29 mouse cellular contexts compared by ENCODE assay signal in the genomic region with DNA sequence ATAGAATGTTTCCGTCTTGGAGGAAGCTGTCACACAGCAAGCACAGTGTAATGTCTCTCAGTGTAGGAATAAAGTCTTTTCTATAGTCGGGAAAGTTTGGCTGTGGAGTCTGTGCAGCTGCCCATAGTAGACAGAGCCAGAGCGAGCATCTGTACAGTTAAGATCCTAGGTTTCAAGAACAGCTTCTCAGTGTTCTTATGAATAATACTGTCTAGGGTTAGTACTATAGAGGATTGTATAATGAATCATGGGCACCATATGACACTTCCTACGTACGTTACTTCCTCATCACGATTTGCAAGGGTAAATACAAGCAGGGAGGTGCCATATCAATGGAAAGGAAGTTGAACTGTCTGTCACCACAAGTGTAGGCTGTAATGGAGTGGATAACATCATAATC.
DNase-seq lines count a peak whose midpoint lies in the region; ATAC-seq and TF ChIP-seq lines count a peak whose summit lies in the region.
"Had no signal": no experiment of that assay in that cellular context is flagged by ENCODE, and none has a peak within 500 bp of the region (broad histone marks: within the 10 kb centered on the region; RNA-seq: fewer than 3 reads in every experiment).

No protein-coding gene starts in this region.

- no peak overlapping the region for H3K27ac ChIP-seq in left cerebral cortex, adult 2 months
- H3K27ac ChIP-seq in intestine, postnatal 0 days (ENCODE audit: low read depth, low read length): no peak overlapping the region
- H3K27ac ChIP-seq: forebrain, embryonic 13.5 days; hindbrain, embryonic 12.5 days; hindbrain, postnatal 0 days; intestine, embryonic 15.5 days; limb, embryonic 13.5 days; lung, embryonic 15.5 days; midbrain, embryonic 10.5 days; midbrain, embryonic 15.5 days had no signal

- DNase-seq in frontal cortex, postnatal 14 days (ENCODE audit: low spot score in 2 of 2): no peak
- peak; percentile 16 for DNase-seq in left cerebral cortex, adult 11 months (ENCODE audit: low spot score)
- no peak for DNase-seq in left cerebral cortex, adult 2 months (ENCODE audit: extremely low spot score in 1 of 2, low spot score in 2 of 2)
- peak; percentile 14 to 49 for DNase-seq in frontal cortex, postnatal 36 days (ENCODE audit: low spot score in 2 of 2)
- peak; percentile 4 to 11 for DNase-seq in right cerebral cortex, postnatal 36 days (ENCODE audit: low spot score in 2 of 2)
- DNase-seq: adrenal gland, adult 8-10 months; cerebellum, adult 9-10 months; cerebellum, postnatal 36 days; gastrocnemius, postnatal 36 days; heart, adult 18-20 months; heart, postnatal 36 days; kidney, adult 8-10 months; kidney, postnatal 10 days; spleen, adult 18-20 months; thymus, adult 18-20 months; thymus, postnatal 25 days had no signal

- no peak for TF ChIP-seq CTCF in left cerebral cortex, adult 2 months (IDR thresholded peaks at IDR 0.05)
- no peak for TF ChIP-seq CTCF in intestine, postnatal 0 days (IDR thresholded peaks at IDR 0.05; ENCODE audit: low read depth)

- no peaks in the 10 kb centered on the region for H3K4me1 ChIP-seq in intestine, postnatal 0 days (replicated peaks; ENCODE audit: control insufficient read depth, insufficient read depth, low read length)
- H3K4me1 ChIP-seq: forebrain, embryonic 13.5 days; hindbrain, embryonic 12.5 days; intestine, embryonic 15.5 days; limb, embryonic 13.5 days; lung, embryonic 15.5 days; midbrain, embryonic 10.5 days; midbrain, embryonic 15.5 days had no signal

- intact Hi-C loops in left cerebral cortex, adult 2 months (cut with DNase I): no loop called here

- no peak overlapping the region for H3K9ac ChIP-seq in intestine, postnatal 0 days (ENCODE audit: low read depth, low read length)
- H3K9ac ChIP-seq: forebrain, embryonic 13.5 days; hindbrain, embryonic 12.5 days; intestine, embryonic 15.5 days; limb, embryonic 13.5 days; lung, embryonic 15.5 days; midbrain, embryonic 15.5 days had no signal

- 66% methylated on average over 6 of the region's 6 CpGs for WGBS in intestine, postnatal 0 days

- H3K4me2 ChIP-seq in intestine, postnatal 0 days (replicated peaks; ENCODE audit: low read depth): no peak overlapping the region
- H3K4me2 ChIP-seq: forebrain, embryonic 13.5 days; heart, embryonic 11.5 days; hindbrain, embryonic 12.5 days; intestine, embryonic 15.5 days; limb, embryonic 13.5 days; liver, embryonic 11.5 days; lung, embryonic 15.5 days; midbrain, embryonic 15.5 days had no signal

- no peak overlapping the region for H3K4me3 ChIP-seq in left cerebral cortex, adult 2 months
- H3K4me3 ChIP-seq in intestine, postnatal 0 days (ENCODE audit: low read depth, low read length): no peak overlapping the region
- H3K4me3 ChIP-seq: forebrain, embryonic 13.5 days; hindbrain, embryonic 12.5 days; intestine, embryonic 15.5 days; limb, embryonic 13.5 days; lung, embryonic 15.5 days; midbrain, embryonic 10.5 days; midbrain, embryonic 15.5 days had no signal

- H3K9me3 ChIP-seq in intestine, postnatal 0 days (ENCODE audit: control insufficient read depth): no peaks in the 10 kb centered on the region
- H3K9me3 ChIP-seq: forebrain, embryonic 13.5 days; hindbrain, embryonic 12.5 days; intestine, embryonic 15.5 days; limb, embryonic 13.5 days; lung, embryonic 15.5 days; midbrain, embryonic 10.5 days; midbrain, embryonic 15.5 days had no signal

- no peaks in the 10 kb centered on the region for H3K27me3 ChIP-seq in intestine, postnatal 0 days (replicated peaks; ENCODE audit: control insufficient read depth, insufficient read depth, low read length)
- H3K27me3 ChIP-seq: forebrain, embryonic 13.5 days; hindbrain, embryonic 12.5 days; intestine, embryonic 15.5 days; limb, embryonic 13.5 days; lung, embryonic 15.5 days; midbrain, embryonic 15.5 days had no signal

- peak; percentile 99 for ATAC-seq in frontal cortex, adult (ENCODE audit: low TSS enrichment)
- ATAC-seq in intestine, postnatal 0 days: no peak
- ATAC-seq: forebrain, embryonic 13.5 days; hindbrain, postnatal 0 days; intestine, embryonic 15.5 days; midbrain, embryonic 15.5 days had no signal

- H3K36me3 ChIP-seq in intestine, postnatal 0 days (ENCODE audit: control insufficient read depth, insufficient read depth): no peaks in the 10 kb centered on the region
- H3K36me3 ChIP-seq: G1E; hindbrain, embryonic 12.5 days; intestine, embryonic 15.5 days; limb, embryonic 13.5 days; lung, embryonic 15.5 days; midbrain, embryonic 10.5 days; midbrain, embryonic 15.5 days had no signal

Comparison
In these comparisons a context has a peak if more than half of its experiments do, and no peak if none do; other contexts are left out.
1. DNase-seq: peak in left cerebral cortex, adult 11 months (single experiment), frontal cortex, postnatal 36 days (2 of 2) and right cerebral cortex, postnatal 36 days (2 of 2); none in frontal cortex, postnatal 14 days (0 of 2) and left cerebral cortex, adult 2 months (0 of 2).